Mouse (Mus musculus) megakaryocyte, adult 5-6 weeks (primary cell): Measurements from ENCODE around the gene 2310022A10Rik. TPM values are rescaled to one million over a fixed set of nuclear protein-coding genes. Genes with fewer than 3 reads are reported as not detected.
A peak's percentile ranks its signal among the peaks of the same experiment; 100 is the strongest.

ENCODE experiments used
- ATAC-seq: 2 replicates; pipeline ENCODE4 v1.8.0; 2016; ENCODE audit warnings: mild to moderate bottlenecking, inconsistent platforms; ENCODE audit not compliant: poor library complexity, severe bottlenecking
- total RNA-seq, 2 experiments: library from RNA; stranded (forward) in 1 of 2; stranded (reverse) in 1 of 2; fragments of 153-499, 151-499 nt in 1 of 2; fragments of 221-1000, 200-1000 nt in 1 of 2; gene quantifications; 2 replicates each; pipeline versions ENCODE4 v1.2.3 to v1.2.4; 2015 to 2017

2310022A10Rik gene
- total RNA-seq, 2 experiments from 2014 or later: 3.3 to 9.9 TPM

DNA sequence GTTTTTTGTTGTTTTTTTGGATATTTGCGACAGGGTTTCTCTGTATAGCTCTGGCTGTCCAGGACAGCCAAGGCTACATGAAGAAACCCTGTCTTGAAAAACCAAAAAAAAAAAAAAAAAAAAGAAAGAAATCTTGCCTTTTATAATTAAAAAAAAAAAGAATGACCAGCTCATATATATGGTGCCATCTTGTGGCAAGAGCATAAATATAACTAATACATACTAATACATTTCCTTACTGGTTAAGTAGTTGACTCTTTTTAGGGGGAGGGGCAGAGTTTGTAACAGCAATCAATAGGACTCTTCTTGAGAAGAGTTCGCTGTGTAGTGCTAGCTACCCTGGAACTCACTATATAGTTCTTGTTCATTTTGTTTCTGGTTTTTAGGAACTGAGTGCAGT is 34.7 kb downstream of the 2310022A10Rik start:
- no peak for ATAC-seq

DNA sequence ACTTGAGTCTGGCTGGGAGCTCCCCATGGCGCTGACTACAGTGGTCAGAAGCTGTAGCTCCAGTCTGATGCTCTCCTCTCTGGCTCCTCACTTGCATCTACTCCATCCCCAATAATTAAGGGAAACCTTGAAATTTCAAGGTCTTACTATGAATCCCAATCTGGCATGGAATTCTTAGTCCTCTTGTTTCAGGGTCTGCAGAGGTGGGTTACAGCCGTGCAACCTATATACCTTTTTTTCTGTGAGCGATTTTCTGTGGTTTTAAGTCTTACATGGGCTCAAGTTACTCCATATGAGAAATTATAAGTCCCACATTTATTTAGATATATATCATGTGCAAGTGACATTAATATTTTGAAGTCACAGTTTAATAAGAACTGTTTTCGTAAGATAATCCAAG is 37.1 kb downstream of the 2310022A10Rik start:
- ATAC-seq: no peak

DNA sequence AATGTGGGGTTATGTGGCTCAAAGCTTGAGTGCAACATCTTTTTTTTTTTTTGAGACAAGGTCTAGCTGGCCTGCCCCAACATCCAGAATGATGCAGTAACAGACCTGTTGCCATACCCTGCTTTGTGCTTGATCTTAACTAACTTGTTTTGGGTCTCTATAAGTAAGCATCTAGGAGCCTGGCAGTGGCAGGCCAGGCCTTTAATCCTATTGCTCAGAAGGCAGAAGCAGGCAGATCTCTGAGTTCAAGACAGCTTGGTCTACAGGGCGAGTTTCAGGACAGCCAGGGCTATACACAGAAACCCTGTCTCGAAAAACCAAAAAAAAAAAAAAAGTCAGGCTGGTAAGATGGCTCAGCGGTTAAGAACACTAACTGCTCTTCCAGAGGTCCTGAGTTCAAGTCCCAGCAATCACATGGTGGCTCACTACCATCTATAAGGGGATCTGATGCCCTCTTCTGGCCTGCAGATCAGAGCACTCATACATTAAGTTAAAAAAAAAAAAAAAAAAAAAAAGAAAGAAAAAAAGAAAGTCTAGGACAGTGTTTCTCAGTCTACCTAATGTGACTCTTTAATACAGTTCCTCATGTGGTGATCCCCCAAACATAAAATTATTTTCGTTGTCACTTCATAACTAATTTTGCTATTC is 37.7 kb downstream of the 2310022A10Rik start:
- no peak for ATAC-seq

DNA sequence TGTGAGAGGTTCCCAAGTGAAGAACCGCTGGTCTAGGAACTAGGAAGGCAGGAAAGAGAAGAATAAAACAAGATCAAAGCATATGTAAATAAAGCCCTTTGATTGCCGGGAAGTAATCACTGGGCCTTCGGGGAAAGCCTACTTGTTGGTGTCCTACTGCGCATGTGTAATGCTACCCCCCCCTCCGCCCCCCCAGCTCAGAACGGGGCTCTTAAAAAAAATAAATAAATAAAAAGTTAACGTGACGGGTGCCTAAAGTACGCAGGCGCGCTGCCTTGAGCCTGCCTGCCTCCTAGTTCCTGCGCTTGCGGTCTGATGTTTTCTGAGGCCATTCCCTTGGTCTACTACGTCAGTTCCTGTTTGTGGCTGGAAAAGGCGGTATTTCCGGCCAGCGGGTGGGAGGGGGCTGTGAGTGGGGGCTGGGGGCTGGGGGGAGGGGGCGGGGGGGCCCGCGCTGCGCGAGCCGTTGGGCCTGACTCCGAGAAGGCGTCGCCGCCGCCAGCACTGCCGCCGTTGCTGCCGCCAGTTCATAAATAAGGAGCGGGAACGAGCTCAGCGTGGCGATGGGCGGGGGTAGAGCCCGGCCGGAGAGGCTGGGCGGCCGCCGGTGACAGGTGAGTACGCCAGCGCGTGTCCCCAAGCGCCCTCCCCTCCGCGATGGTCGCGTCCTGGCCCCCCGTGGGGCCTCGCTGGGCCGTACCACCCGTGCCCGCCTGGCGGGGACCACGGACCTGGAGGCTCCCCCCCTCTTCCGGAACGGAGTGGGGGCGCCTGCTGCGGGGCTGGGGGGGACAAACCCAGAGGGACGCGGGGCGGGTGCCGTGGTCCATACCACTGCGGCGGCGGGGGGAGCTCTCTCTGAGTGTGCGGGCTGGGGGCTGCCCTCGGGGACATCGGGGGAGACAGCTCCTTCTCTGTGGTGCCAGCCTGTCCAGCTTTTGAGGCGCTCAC is 38.5 kb downstream of the 2310022A10Rik start, which contains the start of gene Akt2:
Gene Akt2 (plus strand): TSS at position 287 of the 951 bp plus-strand sequence.
- peak; percentile 82 for ATAC-seq

DNA sequence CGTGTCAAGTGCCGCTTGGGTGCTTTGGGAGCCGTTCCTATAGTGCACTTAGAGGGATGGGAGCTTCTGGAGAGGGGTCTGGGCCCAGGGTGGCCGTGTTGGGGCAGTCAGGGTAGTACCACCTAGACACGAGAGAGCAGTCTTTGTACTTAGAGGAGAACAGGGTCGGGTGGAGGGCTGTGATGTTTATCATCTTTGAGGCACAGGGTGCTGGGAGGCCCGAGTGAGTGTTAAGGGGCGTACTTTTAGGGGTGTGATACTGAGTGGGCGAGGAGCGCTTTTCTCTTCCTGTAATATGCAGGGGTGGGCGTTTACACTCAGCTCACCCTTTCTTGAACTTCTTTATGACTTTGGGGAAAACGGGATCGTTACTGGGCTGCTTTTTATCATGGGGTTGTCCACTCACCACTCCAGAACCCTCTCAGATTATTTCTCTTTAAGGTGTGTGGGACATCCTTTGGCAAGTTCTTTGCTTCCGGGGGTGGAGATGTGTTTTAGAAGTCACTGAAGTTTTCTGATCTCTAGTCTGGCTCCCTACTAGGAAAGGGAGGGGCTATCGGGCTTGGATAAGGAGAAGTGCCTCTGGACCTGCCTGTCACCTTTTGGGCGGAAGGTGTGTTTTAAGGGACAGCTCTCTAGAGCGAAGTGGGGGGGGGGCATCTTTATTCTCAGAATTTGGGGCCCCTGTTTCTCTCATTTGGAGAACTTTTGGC is 39.3 kb downstream of the 2310022A10Rik start:
- ATAC-seq: peak; percentile 47

DNA sequence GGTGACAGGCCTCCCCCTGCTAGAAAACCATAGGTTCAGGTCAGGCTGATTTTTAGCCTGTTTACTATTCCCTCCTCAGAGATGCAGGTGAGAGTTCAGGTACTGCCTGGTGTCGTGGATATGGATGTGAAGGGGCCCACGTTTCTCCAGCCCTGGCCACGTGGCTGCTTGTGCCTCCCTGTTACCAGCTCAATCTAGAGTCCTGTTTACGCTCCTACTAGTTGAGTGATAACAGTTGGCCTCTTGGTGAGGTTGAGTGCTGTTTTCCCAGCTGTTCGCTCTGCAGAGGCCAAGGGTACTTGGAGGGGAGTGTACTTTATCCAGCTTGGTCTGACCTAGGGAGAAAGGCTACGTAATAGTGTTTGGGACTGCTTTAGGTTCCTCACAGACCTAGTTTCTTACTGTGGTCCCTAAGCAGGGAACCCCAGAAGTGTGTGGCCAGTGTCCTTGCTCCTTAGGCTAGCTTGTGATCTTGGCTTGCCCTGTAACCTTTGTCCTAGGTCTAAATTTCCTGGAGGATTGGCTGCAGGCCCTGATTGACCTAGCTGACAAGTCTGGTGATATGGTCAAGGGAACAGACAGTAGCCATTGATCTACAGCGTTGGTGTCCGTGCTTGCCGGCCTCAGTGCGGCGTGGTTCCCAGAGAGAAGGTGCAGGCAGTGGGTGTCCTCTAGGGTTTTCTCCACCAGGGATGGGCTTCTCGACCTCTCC is 40.1 kb downstream of the 2310022A10Rik start:
- no peak for ATAC-seq

DNA sequence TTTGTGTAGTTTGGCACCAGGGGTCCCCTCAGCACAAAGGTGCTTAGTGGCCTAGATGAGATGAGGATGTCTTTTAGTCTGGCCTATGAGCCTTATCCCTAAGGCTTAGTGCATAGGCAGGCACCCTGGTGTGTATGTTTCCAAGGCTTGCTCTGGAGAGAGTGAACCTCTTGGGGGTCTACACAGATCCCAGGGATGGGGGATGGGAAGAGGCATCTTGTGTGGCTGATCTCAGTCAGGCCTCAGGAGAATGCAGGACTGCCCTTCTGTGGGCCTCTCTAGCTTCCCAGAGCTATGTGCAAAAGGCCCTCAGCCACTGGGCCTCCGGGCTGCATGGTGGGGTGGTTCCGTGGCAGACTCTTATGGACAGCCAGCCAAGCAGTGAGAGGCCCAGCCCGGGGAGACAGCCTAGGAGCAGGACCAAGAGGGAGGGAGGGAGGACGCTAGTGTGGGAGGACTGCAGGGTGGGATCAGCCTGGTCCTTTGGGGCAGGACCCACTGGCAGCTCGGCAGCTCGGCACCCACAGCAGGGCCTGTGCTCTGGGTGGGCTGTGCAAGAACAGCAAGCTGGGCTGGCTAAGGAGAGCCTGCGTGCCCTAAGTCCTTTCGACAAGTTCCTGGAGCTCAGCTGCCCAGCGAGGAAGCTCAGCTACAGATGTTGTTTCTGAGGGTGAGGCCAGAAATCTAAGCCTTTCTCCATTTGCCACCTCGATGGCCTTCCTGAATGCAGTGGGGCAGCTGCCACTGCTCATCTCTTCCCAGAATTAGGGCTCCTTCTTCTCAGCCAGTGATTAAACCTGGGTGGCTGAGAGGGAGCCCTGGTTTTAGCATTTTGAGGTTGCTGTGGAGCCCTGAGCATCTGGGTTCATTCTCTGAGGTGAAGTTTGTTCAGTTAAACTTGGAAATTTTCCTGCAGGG is 43.8 kb downstream of the 2310022A10Rik start:
- ATAC-seq: no peak

DNA sequence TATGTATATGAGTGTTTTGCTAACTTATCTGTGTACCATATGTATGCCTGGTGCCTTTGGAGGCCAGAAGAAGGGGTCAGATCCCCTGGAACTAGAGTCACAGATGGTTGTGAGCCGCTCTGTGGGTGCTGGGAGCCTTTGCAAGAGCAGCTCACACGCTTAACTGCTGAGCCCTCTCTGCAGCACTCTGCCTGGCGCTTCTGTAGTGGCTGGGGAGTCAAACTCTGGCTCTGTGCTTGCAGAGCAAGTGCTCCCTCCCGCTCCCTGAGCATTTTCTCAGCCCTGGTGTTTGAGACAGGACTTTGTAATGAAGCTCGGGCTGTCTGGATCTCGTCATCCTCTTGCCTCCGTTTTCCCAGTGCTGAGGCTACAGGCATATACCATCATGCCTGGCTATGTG is 45.0 kb downstream of the 2310022A10Rik start:
- ATAC-seq: no peak

DNA sequence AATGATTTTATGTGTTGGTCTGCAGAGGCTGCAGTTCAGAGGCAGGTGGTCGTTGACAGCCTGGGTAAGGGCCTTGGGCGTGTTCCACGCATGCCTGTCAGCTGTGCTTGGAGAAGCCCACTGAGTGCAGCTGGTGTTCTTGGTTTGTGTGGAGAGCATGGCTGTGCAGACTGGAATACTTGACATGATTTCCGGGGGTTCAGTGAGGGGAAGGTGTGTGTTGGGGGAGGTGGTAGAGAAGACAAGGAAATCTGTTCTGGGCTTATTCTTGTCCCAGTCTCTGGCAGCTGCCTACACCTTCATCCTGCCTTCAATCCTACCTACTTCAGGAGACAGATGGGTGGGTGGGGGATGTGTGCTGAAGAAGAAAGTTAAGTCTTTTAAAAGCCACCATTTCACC is 48.6 kb downstream of the 2310022A10Rik start:
- ATAC-seq: no peak

DNA sequence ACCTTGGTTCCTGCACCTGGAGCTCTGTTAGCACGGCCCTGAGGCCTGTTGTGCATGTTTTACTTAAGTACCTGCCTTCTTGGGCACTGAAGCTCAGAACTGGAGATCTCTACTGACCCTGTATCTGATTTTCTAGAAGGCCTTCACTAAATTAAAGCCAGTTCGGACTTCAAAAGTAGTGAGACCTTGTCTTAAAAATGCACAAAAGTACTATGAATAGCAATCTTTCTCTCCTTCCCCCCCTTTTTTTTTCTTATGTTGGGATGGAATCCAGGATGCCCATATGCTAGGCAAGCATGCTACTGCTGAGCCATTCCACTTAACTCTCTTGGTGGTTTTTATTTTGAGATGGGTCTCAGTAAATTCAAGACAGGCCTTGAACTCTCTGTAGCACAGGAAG is 49.1 kb downstream of the 2310022A10Rik start:
- ATAC-seq: no peak

DNA sequence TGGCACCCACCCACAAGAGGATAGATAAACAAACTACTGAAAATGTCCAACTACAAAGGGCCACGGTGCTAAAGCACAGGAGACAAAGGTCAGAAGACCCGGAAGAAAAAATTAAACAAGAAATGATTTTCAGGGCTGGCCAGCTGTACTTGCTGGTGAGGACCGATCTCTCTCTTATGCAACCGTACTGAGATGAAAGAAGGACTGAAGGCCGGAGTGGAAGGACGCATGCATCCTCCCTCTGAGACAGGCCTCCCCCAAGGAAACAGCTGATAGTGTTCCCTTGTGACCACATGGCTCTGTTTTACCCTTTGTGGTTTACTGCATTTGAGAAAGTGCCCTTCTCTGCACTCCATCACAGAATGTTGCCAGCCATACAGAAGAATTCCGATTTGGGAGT is 49.8 kb downstream of the 2310022A10Rik start:
- ATAC-seq: no peak

DNA sequence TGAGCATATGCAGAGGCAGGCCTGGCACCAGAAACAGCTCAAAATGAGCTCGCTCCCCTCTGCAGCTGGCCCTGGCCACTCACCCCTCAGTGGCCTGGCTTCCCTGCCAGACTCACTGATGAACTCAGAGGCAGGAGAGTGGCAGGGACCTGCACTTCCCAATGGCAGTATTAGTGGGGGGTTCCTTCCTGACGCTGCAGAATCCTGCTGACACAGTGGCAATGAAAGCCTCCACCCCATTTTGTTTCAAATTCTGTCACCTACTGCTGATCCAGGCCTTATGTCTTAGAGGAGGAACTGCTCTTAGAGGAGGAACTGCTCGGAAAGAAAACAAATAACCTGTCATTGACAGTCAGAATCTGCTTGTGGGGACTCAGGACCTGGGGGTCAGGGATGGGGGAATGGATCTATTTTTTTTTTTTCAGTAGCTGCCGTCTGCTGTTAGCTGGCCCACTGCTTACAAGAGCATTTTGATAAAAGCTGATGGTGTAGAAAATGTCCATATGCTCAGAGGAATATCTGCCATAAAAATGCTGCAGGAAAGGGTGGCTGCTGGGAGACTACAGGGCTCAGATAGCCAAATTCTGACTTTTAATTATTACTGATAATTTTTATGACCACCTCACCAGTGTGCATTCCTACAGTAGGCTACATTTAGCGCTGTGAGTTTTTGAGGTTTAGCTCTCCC is 51.8 kb downstream of the 2310022A10Rik start:
- ATAC-seq: peak; percentile 33; the same call in 1 of the 2 replicates

DNA sequence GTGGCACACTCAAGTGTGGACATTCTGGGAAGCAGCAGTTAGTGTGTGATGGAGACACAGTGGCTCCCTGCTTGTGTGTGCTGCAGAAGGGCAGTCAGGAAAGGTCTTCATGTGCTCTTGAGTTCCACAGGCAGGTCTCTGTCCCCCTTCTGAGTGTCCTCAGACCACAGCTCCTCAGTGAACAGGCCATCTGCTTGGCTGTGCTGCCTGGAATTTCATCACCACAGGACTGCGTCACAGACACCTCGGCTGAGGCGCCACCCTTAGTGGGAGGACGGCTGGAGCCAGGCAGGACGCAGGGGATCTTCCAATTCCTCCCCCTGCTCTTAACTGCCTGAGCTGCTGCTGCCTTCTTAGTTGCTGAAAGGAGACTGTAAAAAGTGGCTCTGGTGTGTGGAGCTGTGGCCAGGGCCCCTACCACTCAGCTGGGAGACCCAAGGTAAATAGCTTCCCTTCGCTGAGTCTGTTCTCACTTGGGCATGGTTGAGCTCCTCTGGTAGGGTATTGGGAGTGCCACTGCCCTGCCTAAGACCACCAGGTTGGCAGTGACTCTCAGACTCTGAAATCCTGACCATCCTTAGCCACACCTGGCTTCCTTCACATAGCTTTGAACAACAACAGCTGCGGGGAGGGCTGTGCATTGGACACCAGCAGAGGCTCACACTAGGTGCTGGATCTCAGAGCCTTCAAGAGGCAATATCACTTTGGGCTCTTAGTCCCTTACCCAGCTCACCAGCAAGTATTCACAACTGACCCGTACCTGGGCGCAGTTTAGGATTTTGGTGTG is 52.7 kb downstream of the 2310022A10Rik start:
- ATAC-seq: peak; percentile 62

DNA sequence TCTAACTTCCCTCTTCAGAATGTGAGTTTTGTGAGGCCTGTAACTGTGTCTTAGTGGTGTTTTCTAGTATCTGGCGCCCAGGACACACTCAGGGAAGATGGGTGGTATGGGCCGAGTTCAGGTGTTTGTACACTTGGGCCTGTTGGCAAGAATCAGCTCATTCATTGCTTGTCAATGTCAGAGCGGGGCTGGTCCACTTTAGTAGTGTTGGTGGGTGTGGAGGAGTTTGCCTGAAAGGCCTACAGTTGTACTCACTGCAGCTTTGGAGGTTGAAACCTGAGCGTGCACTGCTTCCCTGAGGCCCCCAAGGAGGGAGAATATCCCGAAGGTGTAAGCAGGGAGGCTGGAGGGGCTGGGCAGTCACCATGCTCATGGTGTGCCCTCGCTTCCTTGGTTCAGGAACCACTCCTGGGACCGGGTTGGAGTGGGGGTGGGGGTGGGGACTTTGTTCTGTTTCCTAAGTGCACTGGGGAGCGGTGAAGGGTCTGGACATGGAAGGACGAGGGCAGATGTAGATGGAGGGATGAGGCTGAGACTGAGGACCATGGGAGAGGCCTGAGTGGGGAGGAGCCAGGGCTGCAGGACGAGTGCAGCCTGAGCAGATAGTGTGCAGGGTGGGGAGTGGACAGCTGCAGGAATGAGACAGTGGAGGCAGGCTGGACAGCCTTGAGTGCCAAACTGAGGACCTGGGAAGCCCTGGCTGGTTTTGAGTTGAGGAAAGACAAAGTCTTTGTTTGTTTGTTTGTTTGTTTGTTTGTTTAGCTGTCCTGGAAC is 53.6 kb downstream of the 2310022A10Rik start:
- no peak for ATAC-seq

DNA sequence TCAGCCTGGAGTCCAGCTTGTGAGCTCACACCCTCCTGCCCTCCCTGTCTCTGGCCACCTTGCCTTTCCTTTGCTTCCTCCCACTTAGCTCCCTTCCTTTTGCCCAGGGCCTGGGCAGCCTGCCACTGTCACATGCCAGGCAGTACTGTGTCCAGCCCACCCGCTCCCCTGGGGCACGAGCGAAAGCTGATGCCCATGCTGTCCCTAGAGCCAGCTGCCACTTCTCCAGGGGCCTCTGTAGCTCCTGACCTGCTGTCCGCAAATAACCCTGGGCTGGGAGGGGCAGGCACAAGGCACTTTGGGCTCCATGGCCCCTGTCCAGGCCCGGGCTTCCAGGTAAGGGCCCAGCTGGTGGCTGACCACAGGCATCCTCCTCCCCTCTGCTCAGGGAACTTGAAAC is 54.5 kb downstream of the 2310022A10Rik start:
- 0 out of 2 replicates have a peak, but pooled peaks have one; percentile 11 for ATAC-seq

DNA sequence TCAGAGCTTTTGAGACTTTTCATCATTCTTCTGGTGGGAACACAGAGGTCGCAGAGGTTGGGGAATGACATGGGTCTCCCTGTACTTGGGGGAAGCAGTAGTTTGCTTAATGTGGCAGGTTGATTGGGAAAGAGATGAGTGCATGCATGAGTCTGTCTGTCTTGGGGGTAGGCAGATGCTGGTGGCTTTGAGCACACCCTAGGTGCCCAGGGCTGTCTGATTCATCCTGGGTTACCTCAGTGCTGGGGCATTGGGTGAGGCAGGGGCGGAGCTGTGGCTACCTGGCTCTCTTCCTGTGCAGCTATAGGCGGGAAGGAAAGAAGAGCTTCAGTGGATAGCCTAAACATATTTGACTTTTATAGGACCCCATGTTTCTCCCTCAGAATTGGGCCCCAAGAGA is 55.1 kb downstream of the 2310022A10Rik start:
- ATAC-seq: peak; percentile 29

DNA sequence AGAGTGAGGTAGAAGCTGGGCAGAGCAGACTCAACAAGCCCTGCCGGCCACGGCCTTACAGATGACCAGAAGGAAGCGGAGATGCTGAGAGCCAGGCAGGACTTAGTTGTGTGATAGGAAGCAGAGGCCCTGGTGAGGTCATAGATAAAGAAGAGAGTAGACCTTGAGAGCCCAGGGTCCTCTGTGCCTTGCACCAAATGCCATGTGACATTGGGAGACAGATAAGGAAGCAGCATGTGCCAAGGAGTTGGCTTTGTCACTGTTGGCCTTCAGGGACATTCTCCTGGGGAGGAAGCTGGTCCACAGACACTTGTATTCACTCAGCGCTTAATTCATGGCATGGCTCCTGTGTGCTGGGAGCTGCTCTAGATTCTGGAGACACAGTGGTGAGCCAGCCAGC is 56.3 kb downstream of the 2310022A10Rik start:
- ATAC-seq: no peak
